Mouse (Mus musculus) forebrain, embryonic 13.5 days (tissue): ENCODE measurements around the gene Gabrr1. TPM values are rescaled to one million over a fixed set of nuclear protein-coding genes. Genes with fewer than 3 reads are reported as not detected.
A peak's percentile ranks its signal among the peaks of the same experiment; 100 is the strongest.
"Not testable (repeated sequence)": the region's sequence is repeated elsewhere in the genome, so short reads cannot be mapped to it uniquely, and the experiment has no call there.

Source experiments
- ATAC-seq: fragments of 200-750 bp; cut with Nextera tagmentation; 2 replicates; pipeline ENCODE4 v1.8.0; 2017
- H3K27ac ChIP-seq: fragments of 300-500 bp; sonication (generic); 2 replicates; pipeline ENCODE4 v1.5.1; 2015; ENCODE audit warnings: inconsistent platforms, mild to moderate bottlenecking, moderate library complexity
- H3K27me3 ChIP-seq: fragments of 300-500 bp; sonication (generic); 2 replicates; pipeline ENCODE4 v1.6.1; 2015; ENCODE audit warnings: mild to moderate bottlenecking, inconsistent platforms
- H3K36me3 ChIP-seq: fragments of 300-500 bp; sonication (generic); 2 replicates; pipeline ENCODE4 v1.6.1; 2015; ENCODE audit warnings: mild to moderate bottlenecking, inconsistent platforms; ENCODE audit not compliant: poor library complexity, severe bottlenecking
- H3K4me1 ChIP-seq: fragments of 300-500 bp; sonication (generic); 2 replicates; pipeline ENCODE4 v1.6.1; 2015; ENCODE audit warnings: inconsistent platforms
- H3K4me2 ChIP-seq: fragments of 300-500 bp; sonication (generic); 2 replicates; pipeline ENCODE4 v1.6.1; 2015; ENCODE audit warnings: inconsistent platforms, mild to moderate bottlenecking, moderate library complexity
- H3K4me3 ChIP-seq: fragments of 300-500 bp; sonication (generic); 2 replicates; pipeline ENCODE4 v1.5.1; 2015; ENCODE audit warnings: mild to moderate bottlenecking, inconsistent platforms
- H3K9ac ChIP-seq: fragments of 300-500 bp; sonication (generic); 2 replicates; pipeline ENCODE4 v1.6.1; 2015; ENCODE audit warnings: mild to moderate bottlenecking, inconsistent platforms
- H3K9me3 ChIP-seq: fragments of 300-500 bp; sonication (generic); replicated peaks from 2 replicates; pipeline ENCODE4 v1.6.1; 2016; ENCODE audit warnings: inconsistent platforms
- WGBS: fragments of 180-500 bp; shearing (Covaris S2); methylation state at CpG from one replicate; pipeline ENCODE4 v1.1.7; 2015; 5-methylcytosine and 5-hydroxymethylcytosine counted together
- polyA plus RNA-seq: library from polyadenylated mRNA; unstranded; fragments of >200 nt; fragmentation: Nextera tagmentation; extraction: Ambion mirVana; gene quantifications from 2 replicates; pipeline ENCODE4 v1.2.1, GENCODE M21; 2015

Gabrr1 gene
- polyA plus RNA-seq = not detected in 2 replicates

DNA sequence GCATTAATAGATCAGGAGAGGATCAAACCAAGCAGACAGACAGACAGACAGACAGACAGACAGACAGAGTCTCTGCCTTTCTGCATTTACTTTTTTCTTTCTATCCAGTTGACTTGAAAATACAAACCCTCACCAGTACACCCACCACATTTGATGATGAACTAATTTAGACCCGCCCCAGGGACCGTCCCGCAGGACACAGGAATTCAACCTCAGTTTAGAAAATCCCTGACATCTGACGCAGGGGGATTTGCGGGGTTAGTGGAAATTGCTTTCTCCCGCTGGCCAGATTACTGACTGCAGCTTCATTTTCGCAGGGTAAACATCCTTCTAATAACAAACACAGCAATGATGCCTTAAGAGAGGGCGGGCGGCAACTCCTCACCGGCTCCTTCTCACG is at the start of gene Gabrr1:
Gabrr1 (plus strand) TSS at position 301 of the 400 bp plus-strand sequence.
- no peak within 1 kb of the TSS for H3K27ac ChIP-seq
- H3K4me3 ChIP-seq = no peak within 1 kb of the TSS
- no peaks in the 10 kb centered on the region for H3K9me3 ChIP-seq
- no peak within 1 kb of the TSS for H3K4me2 ChIP-seq
- no peaks in the 10 kb centered on the region for H3K4me1 ChIP-seq
- no peak for ATAC-seq
- WGBS = 80% methylated on average over 11 of the region's 11 CpGs
- no peak within 1 kb of the TSS for H3K9ac ChIP-seq
- H3K36me3 ChIP-seq = no peaks in the 10 kb centered on the region
- no peaks in the 10 kb centered on the region for H3K27me3 ChIP-seq

DNA sequence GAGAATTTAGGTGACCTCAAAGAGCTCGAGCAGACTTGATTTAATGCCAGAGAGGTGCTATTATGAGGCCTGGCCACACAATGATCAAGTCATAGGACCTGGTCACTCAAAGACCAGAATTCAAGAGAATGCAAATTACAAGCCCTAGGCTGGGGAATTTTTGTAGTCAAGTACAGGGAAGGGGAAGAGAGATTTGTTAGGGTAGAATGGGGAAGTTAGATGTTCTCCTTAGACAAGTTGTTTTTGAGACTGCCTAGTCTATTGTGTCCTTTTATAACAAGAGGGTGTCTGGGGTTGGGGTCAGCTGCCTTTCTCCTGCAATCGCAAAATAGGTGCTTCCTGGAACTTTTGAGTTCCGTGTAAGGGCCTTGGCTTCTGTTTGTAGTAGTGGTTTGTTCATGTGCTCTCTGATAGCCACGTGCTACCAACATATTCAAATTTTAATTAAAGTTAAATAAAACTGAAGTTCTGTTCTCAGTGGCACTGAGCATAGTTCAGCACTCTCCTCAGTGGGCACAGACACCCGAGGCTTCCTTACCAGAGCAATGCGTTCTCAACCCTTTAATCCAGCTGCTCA is 33.1 kb upstream of the Gabrr1 start:
- no peaks in the 10 kb centered on the region for H3K9me3 ChIP-seq
- no peak overlapping the region for H3K4me2 ChIP-seq
- WGBS = 82% methylated on average over 6 of the region's 6 CpGs

DNA sequence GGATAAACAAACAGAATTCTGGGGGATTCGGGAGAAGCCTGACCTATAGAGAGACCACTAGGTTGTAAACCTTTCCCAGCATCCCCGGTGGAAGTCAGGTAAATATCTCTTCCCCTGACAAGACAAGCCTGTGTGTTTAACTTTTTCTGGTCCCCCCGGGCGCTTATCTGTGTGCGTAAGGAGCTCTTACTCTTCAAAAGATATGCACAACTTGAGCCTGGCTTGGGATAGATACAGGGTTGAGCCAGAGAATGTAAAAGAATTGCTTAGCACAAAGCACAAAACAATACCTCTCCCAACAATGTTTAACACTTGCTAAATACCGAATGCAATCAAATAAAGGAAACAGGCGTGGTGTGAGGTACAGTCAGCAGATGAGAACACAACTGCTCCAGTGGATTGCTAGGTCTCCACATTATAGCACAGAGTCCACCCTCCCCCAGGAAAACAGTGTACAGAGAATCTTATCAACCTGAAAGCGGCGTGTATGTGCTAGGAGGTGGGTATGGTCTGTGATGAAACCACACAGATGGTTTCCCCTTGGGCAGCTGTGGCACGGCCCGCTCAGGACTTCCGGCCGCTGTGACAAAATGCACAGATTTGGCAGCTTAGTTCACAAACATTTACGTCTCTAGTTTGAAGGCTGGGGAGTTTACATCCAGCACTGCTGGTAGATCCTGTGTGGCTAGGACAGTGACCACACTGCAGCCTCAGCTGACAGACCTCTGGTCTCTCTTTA is 22.4 kb upstream of the Gabrr1 start:
- H3K4me2 ChIP-seq = no peak overlapping the region
- H3K27ac ChIP-seq = no peak overlapping the region
- H3K27me3 ChIP-seq = no peaks in the 10 kb centered on the region
- H3K9me3 ChIP-seq = no peaks in the 10 kb centered on the region
- no peak overlapping the region for H3K9ac ChIP-seq
- no peak overlapping the region for H3K4me3 ChIP-seq
- ATAC-seq = no peak
- no peaks in the 10 kb centered on the region for H3K4me1 ChIP-seq
- H3K36me3 ChIP-seq = no peaks in the 10 kb centered on the region
- 90% methylated on average over 14 of the region's 14 CpGs for WGBS

More for the DNA sequence above, 33.1 kb upstream of the Gabrr1 start:
- Histone ChIP-seq H3K36me3 (no peaks in the 10 kb centered on the region), H3K4me1 (no peaks in the 10 kb centered on the region), H3K9ac (no peak overlapping the region), H3K27ac (no peak overlapping the region), H3K27me3 (no peaks in the 10 kb centered on the region), H3K4me3 (no peak overlapping the region)
- no peak for ATAC-seq

DNA sequence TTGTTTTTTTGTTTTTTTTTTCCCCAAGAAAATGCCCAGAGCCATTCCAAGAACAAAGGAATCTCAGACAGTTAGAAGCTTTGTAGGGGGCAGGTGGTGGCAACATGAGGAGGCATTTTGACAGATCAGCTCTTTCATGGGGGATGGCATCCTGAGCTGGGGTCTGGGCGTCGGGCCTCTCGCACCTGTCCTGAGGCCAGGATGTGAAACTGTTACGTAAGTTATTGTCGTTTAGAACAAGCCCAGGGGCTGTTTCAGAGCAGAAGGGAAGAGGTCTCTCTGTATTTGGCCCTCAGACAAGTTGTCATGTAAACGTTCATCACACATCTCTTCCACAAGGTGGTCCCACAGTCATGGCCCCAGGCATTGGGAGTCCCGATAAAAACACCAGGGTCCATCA is 21.5 kb upstream of the Gabrr1 start:
- Histone ChIP-seq H3K4me1 (no peaks in the 10 kb centered on the region), H3K9ac (no peak overlapping the region), H3K4me2 (no peak overlapping the region), H3K4me3 (no peak overlapping the region), H3K36me3 (no peaks in the 10 kb centered on the region), H3K27ac (no peak overlapping the region), H3K27me3 (no peaks in the 10 kb centered on the region), H3K9me3 (no peaks in the 10 kb centered on the region)
- ATAC-seq = no peak
- WGBS = 89% methylated on average over 7 of the region's 7 CpGs

DNA sequence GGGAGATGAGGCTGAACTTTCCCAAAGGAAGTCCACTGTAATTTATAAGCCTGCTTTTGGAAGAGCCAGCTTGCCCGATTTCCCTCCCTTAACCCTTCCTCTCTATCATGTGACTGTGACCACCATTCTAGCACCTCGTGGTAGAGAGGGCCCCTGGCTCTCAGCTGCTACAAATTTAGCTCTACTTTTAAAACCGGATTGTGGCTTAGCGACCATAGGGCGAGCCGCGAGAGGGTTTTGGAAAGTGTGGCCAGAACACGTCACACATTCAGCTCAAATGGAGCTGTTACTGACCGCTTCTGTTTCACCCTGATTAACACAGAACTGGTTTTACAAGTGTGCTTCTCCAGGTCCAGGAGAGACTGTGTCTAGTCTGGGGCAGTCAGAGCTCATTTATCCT is 21.0 kb upstream of the Gabrr1 start:
- Histone ChIP-seq H3K27ac (no peak overlapping the region), H3K9me3 (no peaks in the 10 kb centered on the region), H3K4me1 (no peaks in the 10 kb centered on the region), H3K36me3 (no peaks in the 10 kb centered on the region), H3K4me2 (no peak overlapping the region), H3K4me3 (no peak overlapping the region), H3K27me3 (no peaks in the 10 kb centered on the region), H3K9ac (no peak overlapping the region)
- no peak for ATAC-seq
- WGBS = 89% methylated on average over 9 of the region's 9 CpGs

DNA sequence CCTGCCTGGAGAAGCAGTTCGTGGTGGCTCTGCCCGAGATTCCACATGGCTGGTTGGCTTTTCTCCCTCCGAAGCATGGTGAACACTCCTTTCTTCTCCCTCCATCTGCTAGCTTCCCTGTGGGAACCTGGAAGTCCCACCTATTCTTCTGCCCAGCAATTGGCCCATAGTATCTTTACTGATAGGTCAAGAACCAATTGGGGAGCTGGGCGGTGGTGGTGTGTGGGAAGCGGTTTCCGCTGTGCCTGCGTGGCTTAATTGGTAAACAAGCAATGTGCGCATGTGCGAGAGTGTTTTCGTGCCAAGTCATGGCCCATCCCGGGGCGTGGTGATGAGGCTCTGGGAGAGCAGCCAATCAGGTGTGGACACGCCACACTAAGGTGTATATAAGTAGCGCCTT is 19.5 kb upstream of the Gabrr1 start:
- H3K4me3 ChIP-seq, H3K27me3 ChIP-seq, H3K9me3 ChIP-seq, H3K4me1 ChIP-seq, H3K27ac ChIP-seq, H3K36me3 ChIP-seq, H3K9ac ChIP-seq, H3K4me2 ChIP-seq, ATAC-seq: not testable (repeated sequence)
- 95% methylated on average over 13 of the region's 14 CpGs for WGBS

DNA sequence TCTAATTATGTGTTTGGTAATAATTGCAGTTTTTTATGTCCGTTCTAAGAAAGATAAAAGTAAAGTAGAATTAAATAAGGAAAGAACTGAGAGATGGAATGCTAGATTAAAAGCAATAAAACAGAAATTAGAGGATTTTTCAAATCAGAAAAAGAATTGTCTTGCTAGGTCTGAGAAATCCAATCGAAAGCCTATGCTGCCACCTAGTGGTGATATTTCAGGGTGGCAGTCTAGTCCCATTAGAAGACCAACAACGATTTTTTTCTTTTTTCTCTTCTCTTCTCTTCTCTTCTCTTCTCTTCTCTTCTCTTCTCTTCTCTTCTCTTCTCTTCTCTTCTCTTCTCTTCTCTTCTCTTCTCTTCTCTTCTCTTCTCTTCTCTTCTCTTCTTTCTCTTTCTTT is 13.2 kb upstream of the Gabrr1 start:
- H3K36me3 ChIP-seq, H3K4me3 ChIP-seq, H3K9ac ChIP-seq, H3K27me3 ChIP-seq, H3K4me2 ChIP-seq, H3K4me1 ChIP-seq, H3K9me3 ChIP-seq, H3K27ac ChIP-seq: not testable (repeated sequence)
- 4% methylated on average over 3 of the region's 3 CpGs for WGBS
- peak; percentile 69 for ATAC-seq

DNA sequence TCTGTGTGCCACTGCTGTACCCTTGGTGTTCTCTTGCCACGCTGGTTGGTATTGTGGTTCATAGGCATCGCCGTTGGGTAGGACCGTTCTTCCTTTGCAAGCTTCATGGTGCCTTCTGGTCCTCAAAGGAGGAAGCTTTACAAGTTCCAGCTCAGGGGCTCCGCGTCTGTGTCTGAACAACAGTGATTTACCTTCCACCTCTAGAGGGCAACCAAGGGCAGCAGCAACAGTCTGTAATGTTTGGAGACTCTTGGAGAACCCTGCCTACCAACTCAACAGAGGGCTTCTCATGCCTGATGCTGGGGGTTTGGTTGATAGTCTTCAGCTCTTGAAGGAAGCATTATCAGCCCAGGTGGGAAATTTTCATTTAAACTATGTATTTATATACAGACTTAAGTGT is 7.8 kb upstream of the Gabrr1 start:
- 78% methylated on average over 6 of the region's 6 CpGs for WGBS
- H3K27me3 ChIP-seq = no peaks in the 10 kb centered on the region
- H3K9me3 ChIP-seq = no peaks in the 10 kb centered on the region
- no peak for ATAC-seq
- H3K36me3 ChIP-seq = no peaks in the 10 kb centered on the region
- no peak overlapping the region for H3K4me2 ChIP-seq
- no peak overlapping the region for H3K9ac ChIP-seq
- no peak overlapping the region for H3K4me3 ChIP-seq
- no peak overlapping the region for H3K27ac ChIP-seq
- H3K4me1 ChIP-seq = no peaks in the 10 kb centered on the region

DNA sequence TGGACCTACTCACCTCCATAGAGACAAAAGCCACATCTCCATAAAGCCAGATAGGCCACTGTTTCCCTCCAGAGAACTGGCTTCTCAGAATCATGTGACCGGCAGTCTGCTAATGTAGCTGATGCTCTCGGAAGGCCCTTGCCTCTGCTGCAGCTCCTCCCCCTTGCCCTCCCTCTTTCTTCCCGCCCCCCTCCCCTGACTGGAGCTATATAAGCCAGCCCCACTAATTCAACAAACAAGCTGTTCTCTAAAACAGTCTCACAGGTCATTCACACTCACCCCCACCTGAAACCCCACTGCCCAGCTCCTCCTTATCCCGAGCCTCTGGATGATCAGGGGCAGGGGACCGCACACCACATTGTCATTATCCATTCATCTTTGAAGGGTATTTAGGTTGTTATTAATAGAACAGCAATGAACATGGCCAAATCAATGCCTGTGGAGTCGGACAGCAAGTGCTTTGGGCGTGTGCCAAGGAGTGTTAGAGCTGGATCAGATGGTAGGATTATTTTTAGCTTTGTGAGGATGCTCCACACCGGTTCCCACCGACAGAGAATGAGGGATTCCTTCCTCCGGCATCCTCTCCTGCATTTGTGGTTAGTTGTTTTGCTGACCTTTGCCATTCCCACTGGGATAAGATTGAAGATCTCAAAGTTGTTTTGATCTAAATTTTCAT is 6.8 kb upstream of the Gabrr1 start:
- Histone ChIP-seq H3K27ac (no peak overlapping the region), H3K4me1 (no peaks in the 10 kb centered on the region), H3K4me2 (no peak overlapping the region), H3K4me3 (no peak overlapping the region), H3K27me3 (no peaks in the 10 kb centered on the region), H3K36me3 (no peaks in the 10 kb centered on the region), H3K9ac (no peak overlapping the region), H3K9me3 (no peaks in the 10 kb centered on the region)
- WGBS = 56% methylated on average over 10 of the region's 10 CpGs
- 0 out of 2 replicates have a peak, but pooled peaks have one; percentile 33 for ATAC-seq

DNA sequence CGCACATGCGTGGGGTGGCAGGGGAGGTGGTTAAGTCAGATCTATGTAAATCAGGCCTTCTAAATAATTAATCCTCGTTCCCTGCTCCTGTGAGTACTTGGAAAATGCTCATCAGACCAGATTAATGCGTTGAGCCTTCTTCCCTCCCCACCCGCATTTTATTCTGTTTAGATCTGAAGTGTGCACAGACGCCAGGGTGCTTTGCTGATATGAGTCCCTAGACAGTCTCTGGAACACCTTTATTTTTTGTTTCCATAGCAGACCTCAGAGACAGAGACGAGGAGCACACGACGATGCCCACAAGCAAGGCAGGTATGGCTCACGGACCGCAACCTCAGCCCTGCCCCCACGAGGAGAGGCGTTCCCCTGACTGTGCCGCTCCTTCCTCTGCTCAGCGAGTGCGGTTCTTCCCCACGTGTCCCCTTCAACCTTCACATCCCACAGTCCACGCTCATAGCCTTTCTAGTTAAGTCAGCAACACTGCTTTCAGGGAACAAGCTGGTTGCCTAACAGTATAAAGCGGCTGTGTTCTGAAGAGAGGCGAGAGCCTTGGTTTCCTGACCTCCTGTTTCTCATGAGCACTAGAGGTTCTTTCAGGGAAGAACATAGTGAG is 14.5 kb downstream of the Gabrr1 start:
- Histone ChIP-seq H3K27me3 (no peaks in the 10 kb centered on the region), H3K4me2 (0 out of 2 replicates have a peak overlapping the region, but pooled peaks have one; percentile 1), H3K36me3 (no peaks in the 10 kb centered on the region), H3K4me3 (no peak overlapping the region), H3K4me1 (no peaks in the 10 kb centered on the region), H3K9ac (no peak overlapping the region), H3K27ac (no peak overlapping the region), H3K9me3 (no peaks in the 10 kb centered on the region)
- whole genome bisulfite sequencing = 43% methylated on average over 20 of the region's 20 CpGs
- no peak for ATAC-seq

DNA sequence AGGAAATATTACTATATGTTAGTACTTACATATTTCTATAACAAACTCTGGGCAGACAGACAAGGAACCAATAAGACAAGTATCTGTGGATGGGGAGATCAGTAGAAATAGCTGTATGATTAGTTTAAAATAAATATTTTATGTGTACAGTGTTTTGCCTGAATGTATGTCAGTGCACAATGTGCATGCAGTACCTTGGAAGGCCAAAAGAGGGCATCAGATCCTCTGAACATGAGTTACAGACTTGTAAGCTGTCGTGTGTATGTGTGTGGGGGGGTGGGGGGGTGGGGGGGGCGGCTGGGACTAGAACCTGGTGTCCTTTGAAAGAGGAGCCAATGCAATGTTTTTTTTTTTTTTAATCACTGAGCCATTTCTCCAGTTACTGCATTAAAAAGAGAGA is 15.5 kb downstream of the Gabrr1 start:
- Histone ChIP-seq H3K9me3 (no peaks in the 10 kb centered on the region), H3K4me2 (no peak overlapping the region), H3K27ac (no peak overlapping the region), H3K4me1 (no peaks in the 10 kb centered on the region), H3K36me3 (no peaks in the 10 kb centered on the region), H3K9ac (no peak overlapping the region), H3K27me3 (no peaks in the 10 kb centered on the region), H3K4me3 (no peak overlapping the region)
- no peak for ATAC-seq
- WGBS = 6% methylated on average over 2 of the region's 2 CpGs

DNA sequence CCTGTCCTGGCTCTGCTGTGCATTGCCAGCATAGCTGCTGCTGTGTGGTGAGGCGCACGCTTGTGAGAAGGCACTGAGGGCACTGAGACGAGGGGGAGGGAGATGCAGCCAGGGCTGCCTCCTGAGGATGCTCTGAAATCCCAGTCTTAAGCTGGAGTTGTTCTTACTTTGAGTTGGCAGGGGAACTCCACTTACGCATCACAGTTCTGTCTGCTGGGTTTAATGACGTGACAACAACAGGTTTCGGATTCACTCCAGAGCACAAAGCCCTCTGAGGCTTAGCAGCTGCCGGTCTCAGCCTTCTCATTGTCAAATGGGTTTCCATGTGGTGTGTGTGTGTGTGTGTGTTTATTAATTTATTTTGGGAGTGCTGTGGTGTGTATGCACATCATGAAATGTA is 16.8 kb downstream of the Gabrr1 start:
- Histone ChIP-seq H3K4me3 (no peak overlapping the region), H3K27ac (no peak overlapping the region), H3K36me3 (no peaks in the 10 kb centered on the region), H3K27me3 (no peaks in the 10 kb centered on the region), H3K9me3 (no peaks in the 10 kb centered on the region), H3K4me1 (no peaks in the 10 kb centered on the region), H3K9ac (no peak overlapping the region), H3K4me2 (no peak overlapping the region)
- no peak for ATAC-seq
- 40% methylated on average over 7 of the region's 7 CpGs for WGBS
